Mouse (Mus musculus): Measurements from ENCODE around the gene Wt1.

DNA sequence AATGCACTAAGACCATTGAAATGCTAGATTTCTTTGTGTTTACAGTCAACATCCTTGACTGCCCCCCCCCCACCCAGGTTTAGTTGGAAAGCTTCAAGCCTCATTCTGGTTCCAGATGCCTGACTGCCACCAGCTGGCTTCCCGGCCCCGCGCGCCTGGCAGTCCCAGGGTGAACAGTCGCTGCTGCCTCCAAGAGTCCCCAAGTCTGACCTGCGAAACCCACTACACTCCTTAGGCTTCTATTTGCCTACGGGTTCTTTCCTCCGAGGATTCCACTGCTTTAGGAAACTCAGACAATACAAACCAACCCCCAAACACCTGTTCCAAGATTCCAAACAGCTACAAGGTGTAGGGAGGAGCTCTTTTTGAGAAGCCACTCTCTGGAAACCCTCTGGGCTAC, 1.1 kb upstream of the Wt1 start:
- TF ChIP-seq CTCF (IDR thresholded peaks at IDR 0.05; ENCODE audit: low read depth, low read length) (no peak), POLR2A (IDR thresholded peaks at IDR 0.05; ENCODE audit: borderline replicate concordance, low read depth, low read length) (no peak)

Measured in bone marrow macrophage, adult 2 months (primary cell).